Mouse (Mus musculus): ENCODE data around the gene Unc93b1.

The Unc93b1 gene

DNA sequence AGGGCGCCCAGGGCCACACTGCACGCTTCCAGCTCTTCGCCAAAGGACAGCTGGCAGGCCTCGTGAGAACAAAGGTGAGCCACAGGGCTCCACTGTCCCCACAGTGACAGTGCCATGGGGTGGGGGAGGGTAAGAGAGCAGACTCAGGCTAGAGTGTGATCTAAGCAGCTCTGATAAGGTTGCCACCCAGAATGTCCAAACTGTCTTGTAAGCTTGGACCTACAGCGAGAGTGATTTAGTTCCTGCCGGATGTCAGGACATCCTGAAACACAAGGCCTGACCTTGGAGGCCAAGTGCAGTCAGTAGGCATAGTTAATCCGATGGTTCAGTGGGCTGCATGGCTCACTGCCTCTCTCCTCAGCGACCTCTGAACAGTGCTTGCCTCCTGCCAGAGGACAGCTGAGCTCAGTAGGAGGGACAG lies 50.3 kb downstream of the Unc93b1 start:
- no peak for DNase-seq (ENCODE audit: low read depth)

DNA sequence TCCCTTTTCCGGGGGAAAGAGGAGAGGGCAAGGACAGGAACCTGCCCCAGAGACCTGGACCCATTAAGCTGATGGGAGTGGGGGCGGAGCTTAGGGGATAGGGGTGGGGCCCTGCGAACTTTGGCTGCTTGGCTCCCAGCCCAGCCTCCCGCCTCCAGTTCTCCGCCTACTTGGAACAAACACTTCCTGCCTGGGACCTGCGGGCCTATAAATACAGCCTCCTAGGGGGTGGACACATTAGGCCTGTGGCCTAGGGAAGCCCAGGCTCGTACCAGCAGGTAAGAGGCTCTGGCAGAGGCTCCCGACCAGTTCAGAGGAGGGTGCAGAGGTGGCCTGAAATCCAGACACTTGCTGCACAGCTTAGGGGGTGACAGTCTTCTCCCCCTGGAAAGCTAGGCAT lies 51.3 kb downstream of the Unc93b1 start, which contains the start of gene Acy3:
Acy3 (plus strand) TSS at position 237 of the 400 bp plus-strand sequence.
- DNase-seq (ENCODE audit: low read depth) = peak; percentile 33

DNA sequence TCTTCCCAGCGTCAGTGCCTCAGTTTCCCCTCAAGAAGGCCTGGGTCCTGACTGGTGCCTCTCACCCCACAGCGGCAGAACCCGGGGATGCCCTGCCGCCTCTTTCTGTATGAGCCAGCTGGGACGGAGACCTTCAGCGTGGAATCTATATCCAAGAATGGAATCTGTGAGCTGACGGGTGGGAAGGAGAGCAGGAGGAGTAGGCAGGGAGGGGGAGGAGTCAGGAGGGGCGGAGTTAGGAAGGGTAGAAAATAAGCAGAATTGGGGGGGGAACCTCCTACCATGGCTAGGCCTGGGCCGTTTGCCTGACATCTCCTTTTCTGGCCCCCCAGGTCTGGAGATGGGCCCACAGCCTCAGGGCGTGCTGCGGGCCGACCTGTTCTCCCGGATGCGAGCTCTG lies 53.1 kb downstream of the Unc93b1 start:
- DNase-seq (ENCODE audit: low read depth) = no peak

DNA sequence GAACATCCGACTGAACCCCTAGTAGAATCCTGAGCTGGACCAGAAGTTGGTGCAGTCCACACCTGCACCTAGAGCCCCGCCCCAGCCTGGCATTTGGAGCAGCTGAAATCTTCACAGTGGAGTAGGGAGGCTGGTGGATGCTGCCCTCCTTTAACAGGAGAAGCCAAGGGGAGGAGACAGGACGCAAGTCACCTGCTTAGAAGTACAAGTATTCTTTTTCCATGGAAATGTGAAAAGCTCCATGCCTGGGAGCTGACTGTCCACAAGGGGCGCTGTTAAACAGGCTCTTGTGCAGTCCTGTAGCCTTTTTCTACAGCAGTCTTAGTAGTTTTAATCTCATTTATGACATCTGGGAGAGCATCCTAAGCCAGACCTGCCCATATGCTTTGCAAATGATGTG lies 53.8 kb downstream of the Unc93b1 start:
- DNase-seq (ENCODE audit: low read depth) = peak; percentile 50

DNA sequence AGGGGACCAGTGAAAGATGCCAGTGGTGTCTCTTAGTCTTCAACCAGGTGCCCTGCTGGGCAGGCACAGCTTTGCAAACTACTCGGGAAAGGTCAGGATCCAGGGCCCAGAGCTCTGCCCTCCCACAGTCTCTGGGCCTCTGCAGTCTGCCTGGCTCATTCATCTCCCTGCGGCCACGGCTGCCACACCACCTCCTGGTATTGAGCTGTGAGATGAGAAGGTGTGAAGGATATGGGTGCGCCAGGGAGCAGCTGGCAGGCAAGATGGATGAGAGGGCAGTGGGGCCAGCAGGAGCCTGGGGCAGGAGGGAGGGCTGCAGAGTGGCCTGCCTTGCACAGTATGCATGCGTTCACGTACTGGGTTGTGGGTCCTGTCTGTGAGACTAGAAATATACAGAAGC lies 55.8 kb downstream of the Unc93b1 start:
- no peak for DNase-seq (ENCODE audit: low read depth)

DNA sequence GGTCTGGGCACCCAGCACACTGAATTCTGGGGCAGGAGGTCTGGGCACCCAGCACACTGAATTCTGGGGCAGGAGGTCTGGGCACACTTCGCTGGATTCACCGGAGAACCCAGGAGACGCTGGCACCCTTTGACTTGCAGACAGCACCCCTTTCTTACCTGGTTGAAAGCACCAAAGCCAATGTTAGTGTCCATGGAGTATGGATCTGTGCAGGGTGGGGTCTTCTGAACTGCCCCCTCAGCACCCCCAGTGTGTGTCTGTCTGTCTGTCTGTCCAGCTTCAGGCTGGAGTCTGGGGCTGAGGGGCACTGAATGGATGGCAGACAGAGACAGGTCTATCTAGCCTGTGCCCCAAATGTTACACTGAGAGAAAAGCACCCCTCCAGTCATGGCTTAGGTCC lies 56.6 kb downstream of the Unc93b1 start:
- DNase-seq (ENCODE audit: low read depth) = no peak

DNA sequence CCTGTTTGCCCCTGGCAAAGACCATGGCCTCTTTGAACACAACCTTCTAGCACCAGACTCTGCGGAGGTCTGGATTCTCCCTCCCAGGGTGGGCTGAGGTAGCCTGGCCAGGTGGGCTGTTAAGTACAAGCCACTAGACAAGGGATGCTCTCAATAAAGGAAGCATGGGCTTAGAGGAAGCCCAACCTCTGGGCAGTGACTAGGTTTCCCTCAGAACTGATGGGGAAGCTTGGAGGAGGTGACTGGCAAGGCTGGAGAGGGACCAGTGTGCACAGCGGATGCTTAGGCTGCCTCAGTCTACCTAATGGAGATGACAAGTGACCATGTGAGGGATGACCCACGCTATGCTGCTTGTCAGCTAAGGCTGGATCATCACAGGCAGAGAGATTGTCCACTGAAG lies 57.0 kb downstream of the Unc93b1 start:
- DNase-seq (ENCODE audit: low read depth) = no peak

DNA sequence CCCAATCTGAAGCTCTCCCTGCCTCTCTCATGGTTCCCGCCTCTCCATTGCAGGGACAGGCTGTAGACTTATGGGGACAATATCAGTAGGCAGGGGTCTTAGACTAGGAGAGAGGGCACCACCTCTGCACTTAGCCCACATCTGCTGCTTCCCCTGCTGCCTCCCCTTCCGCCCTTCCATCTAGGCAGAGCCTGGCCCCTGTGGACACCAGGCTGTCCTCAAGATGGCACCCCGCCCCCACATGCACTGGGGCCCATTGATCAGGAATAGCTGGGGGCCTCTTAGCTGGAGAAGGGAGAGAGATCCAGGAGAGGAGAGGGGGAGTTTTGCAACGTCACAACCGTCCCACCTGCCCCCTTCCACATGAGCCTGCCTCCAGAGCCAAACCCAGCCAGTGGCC lies 57.4 kb downstream of the Unc93b1 start, which contains the start of gene Tbx10:
Tbx10 (plus strand) TSS at position 337 of the 400 bp plus-strand sequence.
- DNase-seq (ENCODE audit: low read depth) = no peak

DNA sequence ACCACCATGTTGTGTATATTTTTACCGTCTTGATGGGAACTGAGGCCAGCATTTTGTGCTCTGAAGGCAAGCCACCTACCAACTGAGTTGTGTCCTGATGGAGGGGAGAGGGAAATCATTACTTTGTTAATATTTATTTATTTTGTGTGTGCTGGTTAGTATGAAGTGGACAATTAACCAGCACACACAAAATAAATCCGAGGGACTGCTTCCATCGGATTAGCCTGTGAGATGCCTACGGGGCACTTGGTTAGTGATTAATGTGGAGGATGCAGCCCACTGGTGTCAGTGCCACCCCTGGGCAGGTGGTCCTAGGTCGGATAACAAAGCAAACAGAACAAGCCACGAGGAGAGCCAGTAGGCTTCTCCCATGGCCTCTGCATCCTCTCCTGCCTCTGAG lies 59.9 kb downstream of the Unc93b1 start:
- DNase-seq (ENCODE audit: low read depth) = no peak

DNA sequence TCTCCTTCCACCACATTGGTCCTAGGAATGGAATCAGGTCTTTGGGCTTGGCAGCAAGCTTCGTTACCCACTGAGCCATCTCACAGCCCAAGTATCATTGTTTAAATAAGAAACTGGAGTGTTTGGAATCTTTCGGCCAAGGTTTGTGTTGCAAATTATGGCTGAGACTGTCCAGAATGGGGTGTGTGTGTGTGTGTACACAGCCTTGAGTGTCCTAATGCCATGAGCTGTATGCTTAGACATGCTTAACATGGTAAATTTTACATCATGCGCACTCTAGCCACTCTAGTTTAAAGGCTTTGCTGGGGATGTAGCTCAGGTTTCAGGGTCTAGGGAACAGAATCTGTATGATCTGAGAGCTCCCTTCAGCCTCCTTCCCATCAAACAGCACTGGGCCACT lies 60.5 kb downstream of the Unc93b1 start:
- DNase-seq (ENCODE audit: low read depth) = no peak

DNA sequence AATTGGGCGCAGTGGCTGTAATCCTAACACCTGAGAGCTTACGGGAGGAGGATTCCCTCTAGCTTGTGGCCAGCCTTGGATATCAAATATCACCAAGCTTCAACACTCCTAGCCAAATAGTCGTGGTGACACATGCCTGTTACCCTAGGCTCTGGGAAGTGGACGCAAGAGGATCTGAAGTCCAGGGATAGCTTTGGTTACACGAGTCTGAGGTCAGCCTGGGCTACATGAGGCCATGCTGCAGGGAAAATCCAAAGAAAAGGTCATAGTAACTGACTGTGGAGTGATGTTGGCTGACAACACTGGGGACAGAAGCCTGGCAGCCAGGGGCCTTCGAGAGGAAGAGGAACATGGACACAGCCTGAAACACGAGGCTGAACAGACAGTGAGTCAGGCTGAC lies 61.1 kb downstream of the Unc93b1 start:
- no peak for DNase-seq (ENCODE audit: low read depth)

DNA sequence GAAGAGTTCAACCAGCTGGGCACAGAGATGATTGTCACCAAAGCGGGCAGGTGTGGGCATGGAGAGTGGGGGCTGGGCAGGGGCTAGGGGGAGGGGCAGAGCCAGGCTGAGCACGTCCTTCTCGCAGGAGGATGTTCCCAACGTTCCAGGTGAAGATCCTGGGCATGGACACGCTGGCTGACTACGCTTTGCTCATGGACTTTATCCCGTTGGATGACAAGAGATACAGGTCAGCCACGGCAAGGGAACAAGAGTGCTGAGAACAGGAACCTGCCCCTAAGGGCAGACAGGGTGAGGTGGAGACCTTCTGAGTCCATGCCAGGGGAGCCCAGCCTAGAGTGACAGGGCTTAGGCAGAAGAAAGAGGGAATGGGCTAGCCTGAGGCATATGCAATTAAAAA lies 61.8 kb downstream of the Unc93b1 start:
- no peak for DNase-seq (ENCODE audit: low read depth)

DNA sequence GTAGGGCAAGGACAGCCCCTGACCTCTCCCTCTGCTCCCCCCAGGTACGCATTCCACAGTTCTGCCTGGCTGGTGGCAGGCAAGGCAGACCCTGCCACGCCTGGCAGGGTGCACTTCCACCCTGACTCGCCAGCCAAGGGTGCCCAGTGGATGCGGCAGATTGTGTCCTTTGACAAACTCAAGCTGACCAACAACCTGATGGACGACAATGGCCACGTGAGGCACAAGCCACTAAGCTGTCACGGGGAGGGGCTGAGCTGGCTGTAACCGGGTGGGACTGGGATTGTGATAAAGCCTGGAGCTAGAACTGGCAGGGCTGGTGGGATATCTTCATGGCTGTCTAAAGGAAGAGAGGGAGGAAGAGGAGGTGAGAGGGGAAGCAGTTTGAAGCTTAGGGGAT lies 62.2 kb downstream of the Unc93b1 start:
- no peak for DNase-seq (ENCODE audit: low read depth)

DNA sequence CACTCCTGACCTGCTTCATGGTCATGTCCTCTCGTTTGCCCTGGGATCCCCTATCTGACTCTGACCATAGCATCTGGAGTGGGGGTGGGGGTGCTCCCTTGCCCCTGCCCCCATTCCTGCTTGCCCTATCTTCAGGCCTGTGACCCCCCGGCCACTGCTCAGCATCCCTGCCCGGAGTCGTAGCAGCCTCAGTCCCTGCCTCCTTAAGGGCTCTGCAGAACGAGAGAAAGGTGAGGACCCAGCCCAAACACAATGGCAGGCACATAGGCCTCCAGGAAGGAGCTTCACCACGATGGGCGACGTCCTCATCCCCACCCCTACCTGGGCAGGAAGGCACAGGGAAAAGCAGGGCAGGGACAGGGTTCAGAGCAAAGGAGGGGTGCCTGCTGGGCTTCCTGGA lies 63.3 kb downstream of the Unc93b1 start:
- no peak for DNase-seq (ENCODE audit: low read depth)

All from induced T-regulatory cell, adult 2 months (primary cell).